Comparison of ENCODE assay signal across 15 mouse cellular contexts in the genomic region with DNA sequence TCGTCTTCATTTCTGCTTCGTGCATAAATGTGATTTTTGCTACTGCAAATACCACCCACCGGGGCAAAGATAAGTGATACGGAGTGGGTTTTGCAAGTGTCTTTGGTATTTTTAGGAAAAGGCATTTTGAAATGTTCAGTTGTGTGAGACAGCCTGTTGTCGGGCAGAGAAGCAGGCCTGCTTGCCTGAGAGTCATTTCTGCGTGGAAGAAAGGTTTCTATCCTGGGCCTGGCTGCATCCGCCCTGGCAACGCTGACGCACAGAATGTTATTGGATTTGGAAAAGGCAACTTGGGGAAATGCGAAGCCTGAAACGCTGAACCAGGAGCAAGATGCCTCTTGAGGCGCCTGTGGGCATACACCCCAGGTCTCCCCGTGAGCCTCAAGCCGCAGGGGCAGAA. TPM values are rescaled to one million over a fixed set of nuclear protein-coding genes. Genes with fewer than 3 reads are reported as not detected.
DNase-seq lines count a peak whose midpoint lies in the region; ATAC-seq and TF ChIP-seq lines count a peak whose summit lies in the region.
"Had no signal": no experiment of that assay in that cellular context is flagged by ENCODE, and none has a peak within 500 bp of the region (broad histone marks: within the 10 kb centered on the region; RNA-seq: fewer than 3 reads in every experiment).

No protein-coding gene starts in this region.

- TF ChIP-seq POLR2A in brain, embryonic 14.5 days (IDR thresholded peaks at IDR 0.05; ENCODE audit: borderline replicate concordance, extremely low read depth, insufficient read depth, insufficient read length, poor library complexity, severe bottlenecking) = no peak
- TF ChIP-seq POLR2A in lung, adult 2 months (IDR thresholded peaks at IDR 0.05; ENCODE audit: borderline replicate concordance, extremely low read depth, low read depth, low read length) = no peak

- H3K4me2 ChIP-seq in forebrain, embryonic 11.5 days (ENCODE audit: low read depth, low read length, severe bottlenecking) = no peak overlapping the region
- H3K4me2 ChIP-seq: heart, embryonic 15.5 days; hindbrain, embryonic 14.5 days had no signal

- TF ChIP-seq CTCF in brain, embryonic 14.5 days (IDR thresholded peaks at IDR 0.05; ENCODE audit: borderline replicate concordance, extremely low read depth, insufficient read depth, insufficient read length) = no peak
- TF ChIP-seq CTCF in lung, adult 2 months (IDR thresholded peaks at IDR 0.05; ENCODE audit: insufficient read depth, low read length) = no peak

- H3K4me3 ChIP-seq in lung, adult 2 months (replicated peaks; ENCODE audit: extremely low read depth, low read depth, low read length) = no peak overlapping the region
- H3K4me3 ChIP-seq in forebrain, embryonic 11.5 days (ENCODE audit: low read depth, low read length) = no peak overlapping the region
- H3K4me3 ChIP-seq: heart, embryonic 15.5 days had no signal

- H3K36me3 ChIP-seq in forebrain, embryonic 11.5 days (ENCODE audit: control insufficient read depth, insufficient read depth, low read length) = no peaks in the 10 kb centered on the region
- H3K36me3 ChIP-seq: G1E; heart, embryonic 15.5 days had no signal

- no peak for ATAC-seq in forebrain, embryonic 11.5 days (replicated peaks; ENCODE audit: low FRiP score)
- ATAC-seq in erythroblast, adult 5-6 weeks (replicated peaks; ENCODE audit: low FRiP score, poor library complexity, severe bottlenecking) = no peak

- no peaks in the 10 kb centered on the region for H3K27me3 ChIP-seq in forebrain, embryonic 11.5 days (ENCODE audit: control insufficient read depth, insufficient read depth, low read length)
- H3K27me3 ChIP-seq: heart, embryonic 15.5 days had no signal

- H3K4me1 ChIP-seq in lung, adult 2 months (ENCODE audit: control insufficient read depth, insufficient read depth, low read length) = no peaks in the 10 kb centered on the region
- H3K4me1 ChIP-seq in forebrain, embryonic 11.5 days (replicated peaks; ENCODE audit: control insufficient read depth, insufficient read depth, low read length) = no peaks in the 10 kb centered on the region

- H3K27ac ChIP-seq in forebrain, embryonic 11.5 days (ENCODE audit: low read depth, low read length) = no peak overlapping the region
- H3K27ac ChIP-seq: heart, embryonic 15.5 days; hindbrain, embryonic 14.5 days; liver, embryonic 14.5 days had no signal

- H3K9ac ChIP-seq in forebrain, embryonic 11.5 days (ENCODE audit: low read length) = no peak overlapping the region
- H3K9ac ChIP-seq: heart, embryonic 15.5 days; hindbrain, embryonic 14.5 days; liver, embryonic 14.5 days had no signal

- no peaks in the 10 kb centered on the region for H3K9me3 ChIP-seq in forebrain, embryonic 11.5 days (ENCODE audit: control insufficient read depth, low read length)
- H3K9me3 ChIP-seq: G1E; heart, embryonic 15.5 days had no signal

- WGBS in lung, adult 2 months = 87% methylated on average over 14 of the region's 14 CpGs
- WGBS in forebrain, embryonic 11.5 days = 84% methylated on average over 14 of the region's 14 CpGs

- intact Hi-C loops in left cerebral cortex, postnatal 36 days (cut with DNase I) = loop anchor here (2.0 kb wide), 1 partner anchor 78 kb away; no protein-coding TSS in a partner anchor

- DNase-seq in cerebellum, postnatal 25 days = peak; percentile 12 to 17
- DNase-seq in cerebellum, adult 9-11 months = no peak
- peak; percentile 8 for DNase-seq in brain, embryonic 14.5 days (ENCODE audit: low read depth)
- peak; percentile 42 to 54 for DNase-seq in layer of hippocampus, postnatal 10 days (ENCODE audit: low spot score in 2 of 2)
- peak; percentile 80 to 86 for DNase-seq in left cerebral cortex, postnatal 36 days (ENCODE audit: low spot score in 2 of 2)
- no peak for DNase-seq in lung, adult 2 months
- DNase-seq in forebrain, embryonic 11.5 days (ENCODE audit: low spot score) = no peak
- DNase-seq: lung, postnatal 4 days had no signal

RNA-seq across cellular contexts. Expression of gene Npas2, which starts 16.3 kb away (rescaled TPM):
- polyA plus RNA-seq in brain, embryonic 14.5 days (2012; rRNA removed) = 0.44 and 0.77 TPM in 2 replicates
- total RNA-seq in layer of hippocampus, postnatal 10 days (2021) = 10 to 100 TPM; 19.8 to 21.3 TPM
- total RNA-seq in left cerebral cortex, postnatal 36 days (2021) = 10 to 100 TPM; 59.3 to 65.4 TPM
- 4.0 and 9.6 TPM in 2 replicates for polyA plus RNA-seq in lung, adult 2 months (2012; rRNA removed)
- polyA plus RNA-seq in forebrain, embryonic 11.5 days (2014; fragmentation: Nextera tagmentation; extraction: Ambion mirVana) = 0.07 TPM in 1 of 2 replicates, not detected in the other
- not detected in 2 replicates for total RNA-seq in erythroblast, adult 5-6 weeks (2015; ENCODE audit: low replicate concordance)
- 0.14 TPM in 1 of 2 replicates, not detected in the other for total RNA-seq in erythroblast, adult 5-6 weeks (2017; ENCODE audit: low replicate concordance)
- total RNA-seq: common myeloid progenitor, adult 5-6 weeks; neutrophil, adult 5-6 weeks had no signal
- polyA plus RNA-seq: G1E had no signal

Comparison
In these comparisons a context has a peak if more than half of its experiments do, and no peak if none do; other contexts are left out.
1. DNase-seq: peak in cerebellum, postnatal 25 days (2 of 2), brain, embryonic 14.5 days (single experiment), layer of hippocampus, postnatal 10 days (2 of 2) and left cerebral cortex, postnatal 36 days (2 of 2); none in cerebellum, adult 9-11 months (single experiment), lung, adult 2 months (single experiment) and forebrain, embryonic 11.5 days (single experiment).
2. RNA of gene Npas2, which starts 16.3 kb away (total RNA-seq): 59.3 to 65.4 TPM in left cerebral cortex, postnatal 36 days and 19.8 to 21.3 TPM in layer of hippocampus, postnatal 10 days; 0.14 TPM in erythroblast, adult 5-6 weeks; every median in the first group is over 10 times any median in the second.